Mouse (Mus musculus): ENCODE measurements around the gene Mmd2.

GRCm38 (mm10) chr5:142649460-142650050 lies 41.0 kb upstream of the Mmd2 start:
- TF ChIP-seq CTCF (IDR thresholded peaks at IDR 0.05; ENCODE audit: low read depth, low read length) (no peak), POLR2A (IDR thresholded peaks at IDR 0.05; ENCODE audit: insufficient read depth, low read length) (no peak)
